ENCODE assay signal across 28 mouse cellular contexts in the genomic region with DNA sequence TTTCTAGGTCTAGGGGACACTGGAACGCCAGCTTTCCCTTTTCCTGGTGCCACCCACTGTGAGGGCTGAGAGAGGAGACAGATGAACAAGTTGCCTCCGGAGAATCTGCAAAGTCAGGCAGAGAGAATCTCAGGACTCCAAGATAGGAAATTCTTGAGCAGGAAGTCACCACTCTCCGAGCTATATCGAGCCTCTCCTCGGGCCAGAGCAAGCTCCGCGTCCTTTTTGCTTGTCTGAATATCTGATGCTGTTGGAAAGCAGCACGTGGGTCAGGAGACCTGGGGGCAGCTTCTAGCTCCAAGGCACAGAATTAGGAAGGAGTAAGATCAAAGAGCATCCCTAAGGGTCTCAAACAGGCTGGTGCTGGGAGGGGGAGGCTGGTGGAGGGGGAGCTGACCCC. TPM values are rescaled to one million over a fixed set of nuclear protein-coding genes. Genes with fewer than 3 reads are reported as not detected.
A peak's percentile ranks its signal among the peaks of the same experiment; 100 is the strongest.
DNase-seq lines count a peak whose midpoint lies in the region; ATAC-seq and TF ChIP-seq lines count a peak whose summit lies in the region.
"Had no signal": no experiment of that assay in that cellular context is flagged by ENCODE, and none has a peak within 500 bp of the region (broad histone marks: within the 10 kb centered on the region; RNA-seq: fewer than 3 reads in every experiment).

No protein-coding gene starts in this region.

- H3K27ac ChIP-seq in gastrocnemius, adult 2 months = peak overlapping the region; percentile 63
- no peak overlapping the region for H3K27ac ChIP-seq in intestine, embryonic 16.5 days (ENCODE audit: low read length)
- no peak overlapping the region for H3K27ac ChIP-seq in intestine, embryonic 15.5 days
- no peak overlapping the region; the same call in 1 of the 2 replicates for H3K27ac ChIP-seq in midbrain, embryonic 11.5 days (ENCODE audit: low read depth, low read length)
- no peak overlapping the region for H3K27ac ChIP-seq in midbrain, postnatal 0 days (ENCODE audit: low read depth, low read length)
- no peak overlapping the region for H3K27ac ChIP-seq in stomach, postnatal 0 days (replicated peaks)
- H3K27ac ChIP-seq: forebrain, embryonic 10.5 days; hindbrain, embryonic 14.5 days; left cerebral cortex, adult 2 months; macrophage; neural tube, embryonic 12.5 days had no signal

- peaks cover 23% of the 10 kb centered on the region for H3K4me1 ChIP-seq in intestine, embryonic 16.5 days (ENCODE audit: control insufficient read depth, insufficient read depth, low read length)
- peaks cover 19% of the 10 kb centered on the region; the same call in 1 of the 2 replicates for H3K4me1 ChIP-seq in intestine, embryonic 15.5 days (replicated peaks)
- H3K4me1 ChIP-seq in midbrain, embryonic 11.5 days (ENCODE audit: control insufficient read depth, insufficient read depth, low read length) = peaks cover 7% of the 10 kb centered on the region
- H3K4me1 ChIP-seq in midbrain, postnatal 0 days (ENCODE audit: insufficient read depth, low read length) = peaks cover 3% of the 10 kb centered on the region; the same call in 1 of the 2 replicates
- no peaks in the 10 kb centered on the region for H3K4me1 ChIP-seq in stomach, postnatal 0 days (replicated peaks; ENCODE audit: control insufficient read depth, insufficient read depth)

- WGBS in intestine, embryonic 16.5 days = 36% methylated on average over 8 of the region's 8 CpGs
- 50% methylated on average over 8 of the region's 8 CpGs for WGBS in intestine, embryonic 15.5 days
- WGBS in midbrain, embryonic 11.5 days = 15% methylated on average over 8 of the region's 8 CpGs
- WGBS in midbrain, postnatal 0 days = 20% methylated on average over 8 of the region's 8 CpGs
- 48% methylated on average over 8 of the region's 8 CpGs for WGBS in stomach, postnatal 0 days

- H3K4me3 ChIP-seq in gastrocnemius, adult 2 months = no peak overlapping the region
- no peak overlapping the region for H3K4me3 ChIP-seq in intestine, embryonic 16.5 days (ENCODE audit: low read length)
- H3K4me3 ChIP-seq in intestine, embryonic 15.5 days (replicated peaks) = no peak overlapping the region
- H3K4me3 ChIP-seq in midbrain, embryonic 11.5 days (ENCODE audit: low read depth, low read length) = no peak overlapping the region
- no peak overlapping the region for H3K4me3 ChIP-seq in midbrain, postnatal 0 days (ENCODE audit: low read depth, low read length)
- no peak overlapping the region for H3K4me3 ChIP-seq in stomach, postnatal 0 days (ENCODE audit: low read depth, low read length)
- H3K4me3 ChIP-seq: forebrain, embryonic 10.5 days; left cerebral cortex, adult 2 months; neural tube, embryonic 12.5 days had no signal

- no peak overlapping the region for H3K4me2 ChIP-seq in intestine, embryonic 16.5 days (ENCODE audit: low read depth, low read length)
- no peak overlapping the region for H3K4me2 ChIP-seq in intestine, embryonic 15.5 days (replicated peaks)
- H3K4me2 ChIP-seq in midbrain, embryonic 11.5 days = no peak overlapping the region
- H3K4me2 ChIP-seq in midbrain, postnatal 0 days (ENCODE audit: low read depth, low read length, poor library complexity, severe bottlenecking) = no peak overlapping the region
- no peak overlapping the region for H3K4me2 ChIP-seq in stomach, postnatal 0 days (replicated peaks; ENCODE audit: low read depth)
- H3K4me2 ChIP-seq: heart, embryonic 11.5 days; hindbrain, embryonic 14.5 days; neural tube, embryonic 12.5 days had no signal

- no peaks in the 10 kb centered on the region; the same call in 1 of the 2 replicates for H3K27me3 ChIP-seq in intestine, embryonic 16.5 days (replicated peaks; ENCODE audit: control insufficient read depth, insufficient read depth, low read length)
- H3K27me3 ChIP-seq in intestine, embryonic 15.5 days (replicated peaks) = peaks cover 5% of the 10 kb centered on the region; the same call in 1 of the 2 replicates
- peaks cover 4% of the 10 kb centered on the region for H3K27me3 ChIP-seq in midbrain, embryonic 11.5 days (ENCODE audit: control insufficient read depth, insufficient read depth, low read length)
- H3K27me3 ChIP-seq in midbrain, postnatal 0 days (ENCODE audit: insufficient read depth, low read length) = no peaks in the 10 kb centered on the region
- 0 out of 2 replicates have a peak, but pooled peaks cover 6% of the 10 kb centered on the region for H3K27me3 ChIP-seq in stomach, postnatal 0 days (ENCODE audit: control insufficient read depth, insufficient read depth, low read length)
- H3K27me3 ChIP-seq: Patski had no signal

- no peak for TF ChIP-seq CTCF in gastrocnemius, adult 2 months (IDR thresholded peaks at IDR 0.05)
- no peak for TF ChIP-seq CTCF in midbrain, postnatal 0 days (IDR thresholded peaks at IDR 0.05)
- no peak for TF ChIP-seq CTCF in stomach, postnatal 0 days (IDR thresholded peaks at IDR 0.05; ENCODE audit: low read depth)

- H3K9ac ChIP-seq in intestine, embryonic 16.5 days (ENCODE audit: low read depth, low read length) = 0 out of 2 replicates have a peak overlapping the region, but pooled peaks have one; percentile 24
- H3K9ac ChIP-seq in intestine, embryonic 15.5 days = no peak overlapping the region
- H3K9ac ChIP-seq in midbrain, embryonic 11.5 days (ENCODE audit: low read length) = 0 out of 2 replicates have a peak overlapping the region, but pooled peaks have one; percentile 25
- H3K9ac ChIP-seq in midbrain, postnatal 0 days (replicated peaks; ENCODE audit: low read length, poor library complexity, severe bottlenecking) = no peak overlapping the region
- no peak overlapping the region for H3K9ac ChIP-seq in stomach, postnatal 0 days (ENCODE audit: low read length)
- H3K9ac ChIP-seq: hindbrain, embryonic 14.5 days; liver, postnatal 0 days; neural tube, embryonic 12.5 days had no signal

- no peaks in the 10 kb centered on the region for H3K9me3 ChIP-seq in intestine, embryonic 16.5 days (ENCODE audit: control insufficient read depth, low read length)
- no peaks in the 10 kb centered on the region for H3K9me3 ChIP-seq in intestine, embryonic 15.5 days
- H3K9me3 ChIP-seq in midbrain, embryonic 11.5 days (ENCODE audit: control insufficient read depth, low read length) = no peaks in the 10 kb centered on the region
- H3K9me3 ChIP-seq in midbrain, postnatal 0 days (ENCODE audit: low read length) = no peaks in the 10 kb centered on the region
- H3K9me3 ChIP-seq in stomach, postnatal 0 days (ENCODE audit: control insufficient read depth, low read length) = no peaks in the 10 kb centered on the region
- H3K9me3 ChIP-seq: forebrain, embryonic 10.5 days; neural tube, embryonic 12.5 days had no signal

- no peaks in the 10 kb centered on the region for H3K36me3 ChIP-seq in intestine, embryonic 16.5 days (ENCODE audit: control insufficient read depth, insufficient read depth, low read length)
- H3K36me3 ChIP-seq in intestine, embryonic 15.5 days = no peaks in the 10 kb centered on the region
- no peaks in the 10 kb centered on the region for H3K36me3 ChIP-seq in midbrain, embryonic 11.5 days (ENCODE audit: control insufficient read depth, insufficient read depth, low read length)
- H3K36me3 ChIP-seq in midbrain, postnatal 0 days (ENCODE audit: insufficient read depth, low read length) = no peaks in the 10 kb centered on the region
- no peaks in the 10 kb centered on the region for H3K36me3 ChIP-seq in stomach, postnatal 0 days (ENCODE audit: control insufficient read depth, insufficient read depth, low read length)
- H3K36me3 ChIP-seq: forebrain, embryonic 10.5 days; neural tube, embryonic 12.5 days had no signal

- intact Hi-C loops in gastrocnemius, adult 2 months (cut with DNase I) = loop anchor here (1.0 kb wide), 1 partner anchor 28 kb away; no protein-coding TSS in a partner anchor

- DNase-seq in gastrocnemius, adult 2 months = no peak
- DNase-seq in gastrocnemius, adult 8-10 months (ENCODE audit: low spot score in 2 of 2) = no peak
- DNase-seq in midbrain, embryonic 11.5 days (ENCODE audit: low spot score, missing footprints) = no peak
- no peak for DNase-seq in midbrain, postnatal 0 days (ENCODE audit: low spot score)
- peak; percentile 10 for DNase-seq in stomach, postnatal 0 days (ENCODE audit: low spot score)
- DNase-seq in cerebellum, postnatal 10 days = no peak
- DNase-seq: cerebellum, adult 11-12 months; cerebellum, postnatal 36 days; gastrocnemius, postnatal 25 days; heart, postnatal 36 days; kidney, adult 9 months; liver; liver, postnatal 0 days; thymus, postnatal 14 days had no signal

- no peak for TF ChIP-seq EP300 in stomach, postnatal 0 days (optimal IDR thresholded peaks at IDR 0.05)

- no peak for ATAC-seq in intestine, embryonic 16.5 days
- no peak for ATAC-seq in intestine, embryonic 15.5 days
- ATAC-seq in midbrain, embryonic 11.5 days (ENCODE audit: low FRiP score) = no peak
- ATAC-seq in midbrain, postnatal 0 days (ENCODE audit: low FRiP score) = no peak
- no peak for ATAC-seq in stomach, postnatal 0 days (ENCODE audit: low FRiP score, low TSS enrichment)
- ATAC-seq: forebrain, embryonic 16.5 days; inflammation-experienced regulatory T-cells, adult 6 months; liver, postnatal 0 days; lung, postnatal 0 days; Patski had no signal

RNA-seq across cellular contexts. Expression of a gene that starts 14.2 kb away (rescaled TPM):
- 1 to 10 TPM; 3.0 to 4.1 TPM for total RNA-seq in gastrocnemius, adult 2 months (2021)
- 1 to 10 TPM; 4.2 to 6.7 (median 4.2) TPM for total RNA-seq in gastrocnemius, adult 8-10 months (2022)
- polyA plus RNA-seq in intestine, embryonic 16.5 days (2015; fragmentation: Nextera tagmentation; extraction: Ambion mirVana) = 16.9 and 20.2 TPM in 2 replicates
- 10.5 and 13.4 TPM in 2 replicates for polyA plus RNA-seq in intestine, embryonic 15.5 days (2015; fragmentation: Nextera tagmentation; extraction: Ambion mirVana)
- polyA plus RNA-seq in midbrain, embryonic 11.5 days (2014; fragmentation: Nextera tagmentation; extraction: Ambion mirVana) = 0.14 and 0.19 TPM in 2 replicates
- total RNA-seq in midbrain, postnatal 0 days (2014; rRNA removed) = 3.5 and 7.2 TPM in 2 replicates
- polyA plus RNA-seq in midbrain, postnatal 0 days (2015; fragmentation: Nextera tagmentation; extraction: Ambion mirVana) = 2.4 and 3.1 TPM in 2 replicates
- polyA plus RNA-seq in stomach, postnatal 0 days (2015; fragmentation: Nextera tagmentation; extraction: Ambion mirVana) = 9.7 and 14.5 TPM in 2 replicates
- polyA plus RNA-seq: inflammation-experienced regulatory T-cells, adult 6 months had no signal

RNA-seq across cellular contexts. Expression of a gene that starts 37.5 kb away (rescaled TPM):
- total RNA-seq in gastrocnemius, adult 2 months (2021) = not detected
- total RNA-seq in gastrocnemius, adult 8-10 months (2022) = under 1 TPM in 1 of 4 experiments, not detected in 3; 0.19 TPM
- polyA plus RNA-seq in intestine, embryonic 16.5 days (2015; fragmentation: Nextera tagmentation; extraction: Ambion mirVana) = not detected in 2 replicates
- polyA plus RNA-seq in intestine, embryonic 15.5 days (2015; fragmentation: Nextera tagmentation; extraction: Ambion mirVana) = 0.43 and 0.58 TPM in 2 replicates
- 10.7 and 12.9 TPM in 2 replicates for polyA plus RNA-seq in midbrain, embryonic 11.5 days (2014; fragmentation: Nextera tagmentation; extraction: Ambion mirVana)
- total RNA-seq in midbrain, postnatal 0 days (2014; rRNA removed) = 9.3 and 12.6 TPM in 2 replicates
- polyA plus RNA-seq in midbrain, postnatal 0 days (2015; fragmentation: Nextera tagmentation; extraction: Ambion mirVana) = 11.3 and 12.6 TPM in 2 replicates
- 0.30 and 0.42 TPM in 2 replicates for polyA plus RNA-seq in stomach, postnatal 0 days (2015; fragmentation: Nextera tagmentation; extraction: Ambion mirVana)
- total RNA-seq: gastrocnemius, postnatal 25 days; heart, postnatal 36 days had no signal
- polyA plus RNA-seq: heart, embryonic 11.5 days; inflammation-experienced regulatory T-cells, adult 6 months; liver, postnatal 0 days; lung, postnatal 0 days; macrophage; spleen, adult 2 months had no signal

RNA-seq across cellular contexts. Expression of a gene that starts 37.6 kb away (rescaled TPM):
- not detected for total RNA-seq in gastrocnemius, adult 2 months (2021)
- not detected for total RNA-seq in gastrocnemius, adult 8-10 months (2022)
- polyA plus RNA-seq in intestine, embryonic 16.5 days (2015; fragmentation: Nextera tagmentation; extraction: Ambion mirVana) = 0.04 and 0.07 TPM in 2 replicates
- 0.03 and 0.08 TPM in 2 replicates for polyA plus RNA-seq in intestine, embryonic 15.5 days (2015; fragmentation: Nextera tagmentation; extraction: Ambion mirVana)
- 5.0 and 5.2 TPM in 2 replicates for polyA plus RNA-seq in midbrain, embryonic 11.5 days (2014; fragmentation: Nextera tagmentation; extraction: Ambion mirVana)
- total RNA-seq in midbrain, postnatal 0 days (2014; rRNA removed) = 3.9 and 6.9 TPM in 2 replicates
- 0.50 and 0.54 TPM in 2 replicates for polyA plus RNA-seq in midbrain, postnatal 0 days (2015; fragmentation: Nextera tagmentation; extraction: Ambion mirVana)
- polyA plus RNA-seq in stomach, postnatal 0 days (2015; fragmentation: Nextera tagmentation; extraction: Ambion mirVana) = 0.02 and 0.06 TPM in 2 replicates
- total RNA-seq: adrenal gland, adult 18-20 months; gastrocnemius, postnatal 25 days; heart, postnatal 36 days had no signal
- polyA plus RNA-seq: inflammation-experienced regulatory T-cells, adult 6 months; liver, postnatal 0 days; lung, postnatal 0 days; macrophage; spleen, adult 2 months had no signal

Comparison
In these comparisons a context has a peak if more than half of its experiments do, and no peak if none do; other contexts are left out.
1. H3K9ac ChIP-seq: peak in intestine, embryonic 16.5 days (single experiment) and midbrain, embryonic 11.5 days (single experiment); none in intestine, embryonic 15.5 days (single experiment), midbrain, postnatal 0 days (single experiment) and stomach, postnatal 0 days (single experiment).